Mouse (Mus musculus): ENCODE results near the gene Mapk8ip3.

DNA sequence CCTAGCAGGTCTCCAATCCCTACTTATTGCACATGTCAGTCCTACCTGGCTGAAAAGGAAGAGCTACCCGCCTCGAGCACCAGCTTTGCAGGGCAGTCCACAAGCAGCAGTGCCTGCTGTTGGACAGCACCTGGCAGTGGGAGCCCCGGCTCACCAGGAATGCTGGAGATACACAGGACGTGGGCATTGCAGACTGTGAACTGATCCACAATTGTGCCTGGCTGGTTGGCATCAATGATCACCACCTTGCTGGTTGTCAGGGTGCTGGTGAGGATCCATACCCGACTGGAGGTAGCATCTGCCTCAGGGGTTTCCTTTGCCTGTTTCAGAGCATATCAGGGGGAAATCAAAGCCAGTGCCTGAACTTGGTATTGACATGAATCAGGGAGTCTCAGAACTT, 34.7 kb downstream of the Mapk8ip3 start:
- no peak for TF ChIP-seq POLR2A (IDR thresholded peaks at IDR 0.05; ENCODE audit: low read depth, low read length)
- no peak for TF ChIP-seq CTCF (IDR thresholded peaks at IDR 0.05; ENCODE audit: borderline replicate concordance, insufficient read depth, low read length)
